Mouse (Mus musculus): ENCODE data around the gene Sdf4. TPM values are rescaled to one million over a fixed set of nuclear protein-coding genes. Genes with fewer than 3 reads are reported as not detected.

Sdf4 gene
- polyA plus RNA-seq, 1 experiment from 2014 or later: 163 TPM

- Histone ChIP-seq H3K9me3 (ENCODE audit: control insufficient read depth, low read depth, low read length) (no peaks in the 10 kb centered on the region), H3K27ac (ENCODE audit: low read length) (peak overlapping the region; percentile 94), H3K4me1 (ENCODE audit: control insufficient read depth, insufficient read depth, low read length) (peaks cover 15% of the 10 kb centered on the region), H3K9ac (replicated peaks; ENCODE audit: low read depth, low read length) (peak overlapping the region; percentile 37; the same call in 1 of the 2 replicates), H3K4me2 (replicated peaks; ENCODE audit: low read depth, low read length) (peak overlapping the region; percentile 64), H3K27me3 (ENCODE audit: control insufficient read depth, insufficient read depth, low read length) (0 out of 2 replicates have a peak, but pooled peaks cover 7% of the 10 kb centered on the region), H3K36me3 (ENCODE audit: control insufficient read depth, insufficient read depth, low read length) (peaks cover 4% of the 10 kb centered on the region; the same call in 1 of the 2 replicates), H3K4me3 (ENCODE audit: low read depth, low read length) (peak overlapping the region; percentile 46)
- peak; percentile 84 for ATAC-seq (ENCODE audit: insufficient number of reproducible peaks, insufficient read depth, low FRiP score, low read depth)
- under 1% methylated on average over 24 of the region's 24 CpGs for WGBS
These were observed 39.1 kb downstream of the Sdf4 start for GRCm38 (mm10) chr4:156031593-156032391.

- no peak overlapping the region for H3K4me3 ChIP-seq (ENCODE audit: low read depth, low read length)
- H3K27me3 ChIP-seq (ENCODE audit: control insufficient read depth, insufficient read depth, low read length): 0 out of 2 replicates have a peak, but pooled peaks cover 7% of the 10 kb centered on the region
- no peak for ATAC-seq (ENCODE audit: insufficient number of reproducible peaks, insufficient read depth, low FRiP score, low read depth)
- peaks cover 15% of the 10 kb centered on the region for H3K4me1 ChIP-seq (ENCODE audit: control insufficient read depth, insufficient read depth, low read length)
- H3K27ac ChIP-seq (ENCODE audit: low read length): peak overlapping the region; percentile 94; the same call in 1 of the 2 replicates
- peaks cover 3% of the 10 kb centered on the region; the same call in 1 of the 2 replicates for H3K36me3 ChIP-seq (ENCODE audit: control insufficient read depth, insufficient read depth, low read length)
- H3K9me3 ChIP-seq (ENCODE audit: control insufficient read depth, low read depth, low read length): no peaks in the 10 kb centered on the region
- no peak overlapping the region for H3K9ac ChIP-seq (replicated peaks; ENCODE audit: low read depth, low read length)
- H3K4me2 ChIP-seq (replicated peaks; ENCODE audit: low read depth, low read length): no peak overlapping the region
- WGBS: 78% methylated on average over 4 of the region's 4 CpGs
These were observed 40.2 kb downstream of the Sdf4 start for GRCm38 (mm10) chr4:156032856-156033255.

GRCm38 (mm10) chr4:156033476-156034119 is 40.9 kb downstream of the Sdf4 start:
- ATAC-seq (ENCODE audit: insufficient number of reproducible peaks, insufficient read depth, low FRiP score, low read depth): no peak
- Histone ChIP-seq H3K9ac (replicated peaks; ENCODE audit: low read depth, low read length) (no peak overlapping the region), H3K9me3 (ENCODE audit: control insufficient read depth, low read depth, low read length) (no peaks in the 10 kb centered on the region), H3K36me3 (ENCODE audit: control insufficient read depth, insufficient read depth, low read length) (no peaks in the 10 kb centered on the region), H3K4me3 (ENCODE audit: low read depth, low read length) (no peak overlapping the region), H3K4me2 (replicated peaks; ENCODE audit: low read depth, low read length) (no peak overlapping the region), H3K27ac (ENCODE audit: low read length) (no peak overlapping the region), H3K27me3 (ENCODE audit: control insufficient read depth, insufficient read depth, low read length) (0 out of 2 replicates have a peak, but pooled peaks cover 7% of the 10 kb centered on the region), H3K4me1 (ENCODE audit: control insufficient read depth, insufficient read depth, low read length) (peaks cover 15% of the 10 kb centered on the region)
- 48% methylated on average over 6 of the region's 6 CpGs for WGBS

- Histone ChIP-seq H3K27me3 (ENCODE audit: control insufficient read depth, insufficient read depth, low read length) (0 out of 2 replicates have a peak, but pooled peaks cover 7% of the 10 kb centered on the region), H3K9ac (replicated peaks; ENCODE audit: low read depth, low read length) (no peak overlapping the region), H3K4me1 (ENCODE audit: control insufficient read depth, insufficient read depth, low read length) (peaks cover 15% of the 10 kb centered on the region), H3K4me3 (ENCODE audit: low read depth, low read length) (0 out of 2 replicates have a peak overlapping the region, but pooled peaks have one; percentile 2), H3K4me2 (replicated peaks; ENCODE audit: low read depth, low read length) (no peak overlapping the region), H3K9me3 (ENCODE audit: control insufficient read depth, low read depth, low read length) (no peaks in the 10 kb centered on the region), H3K36me3 (ENCODE audit: control insufficient read depth, insufficient read depth, low read length) (no peaks in the 10 kb centered on the region), H3K27ac (ENCODE audit: low read length) (no peak overlapping the region)
- WGBS: 75% methylated on average over 4 of the region's 4 CpGs
- no peak for ATAC-seq (ENCODE audit: insufficient number of reproducible peaks, insufficient read depth, low FRiP score, low read depth)
These were observed 41.6 kb downstream of the Sdf4 start for GRCm38 (mm10) chr4:156034301-156034700.

- WGBS: 18% methylated on average over 25 of the region's 25 CpGs
- H3K4me3 ChIP-seq (ENCODE audit: low read depth, low read length): 0 out of 2 replicates have a peak overlapping the region, but pooled peaks have one; percentile 2
These were observed 42.2 kb downstream of the Sdf4 start for GRCm38 (mm10) chr4:156034901-156035300.

GRCm38 (mm10) chr4:156044754-156045153 is 52.1 kb downstream of the Sdf4 start:
- ATAC-seq (ENCODE audit: insufficient number of reproducible peaks, insufficient read depth, low FRiP score, low read depth): peak; percentile 53; the same call in 1 of the 2 replicates
- H3K9me3 ChIP-seq (ENCODE audit: control insufficient read depth, low read depth, low read length): no peaks in the 10 kb centered on the region
- H3K9ac ChIP-seq (replicated peaks; ENCODE audit: low read depth, low read length): no peak overlapping the region
- 49% methylated on average over 5 of the region's 5 CpGs for WGBS
- H3K4me2 ChIP-seq (replicated peaks; ENCODE audit: low read depth, low read length): no peak overlapping the region
- no peak overlapping the region for H3K4me3 ChIP-seq (ENCODE audit: low read depth, low read length)
- H3K36me3 ChIP-seq (ENCODE audit: control insufficient read depth, insufficient read depth, low read length): no peaks in the 10 kb centered on the region
- no peaks in the 10 kb centered on the region for H3K27me3 ChIP-seq (ENCODE audit: control insufficient read depth, insufficient read depth, low read length)
- no peaks in the 10 kb centered on the region for H3K4me1 ChIP-seq (ENCODE audit: control insufficient read depth, insufficient read depth, low read length)
- no peak overlapping the region for H3K27ac ChIP-seq (ENCODE audit: low read length)

More at GRCm38 (mm10) chr4:156034901-156035300, 42.2 kb downstream of the Sdf4 start:
- Histone ChIP-seq H3K27me3 (ENCODE audit: control insufficient read depth, insufficient read depth, low read length) (0 out of 2 replicates have a peak, but pooled peaks cover 7% of the 10 kb centered on the region), H3K9me3 (ENCODE audit: control insufficient read depth, low read depth, low read length) (no peaks in the 10 kb centered on the region), H3K4me2 (replicated peaks; ENCODE audit: low read depth, low read length) (no peak overlapping the region), H3K27ac (ENCODE audit: low read length) (no peak overlapping the region), H3K9ac (replicated peaks; ENCODE audit: low read depth, low read length) (no peak overlapping the region), H3K36me3 (ENCODE audit: control insufficient read depth, insufficient read depth, low read length) (no peaks in the 10 kb centered on the region), H3K4me1 (ENCODE audit: control insufficient read depth, insufficient read depth, low read length) (peaks cover 15% of the 10 kb centered on the region)
- ATAC-seq (ENCODE audit: insufficient number of reproducible peaks, insufficient read depth, low FRiP score, low read depth): no peak

- H3K36me3 ChIP-seq (ENCODE audit: control insufficient read depth, insufficient read depth, low read length): no peaks in the 10 kb centered on the region
- no peak overlapping the region for H3K9ac ChIP-seq (replicated peaks; ENCODE audit: low read depth, low read length)
- no peak overlapping the region for H3K4me2 ChIP-seq (replicated peaks; ENCODE audit: low read depth, low read length)
- H3K4me1 ChIP-seq (ENCODE audit: control insufficient read depth, insufficient read depth, low read length): no peaks in the 10 kb centered on the region
- no peak overlapping the region for H3K27ac ChIP-seq (ENCODE audit: low read length)
- H3K9me3 ChIP-seq (ENCODE audit: control insufficient read depth, low read depth, low read length): no peaks in the 10 kb centered on the region
- ATAC-seq (ENCODE audit: insufficient number of reproducible peaks, insufficient read depth, low FRiP score, low read depth): no peak
- H3K4me3 ChIP-seq (ENCODE audit: low read depth, low read length): no peak overlapping the region
- no peaks in the 10 kb centered on the region for H3K27me3 ChIP-seq (ENCODE audit: control insufficient read depth, insufficient read depth, low read length)
- WGBS: 67% methylated on average over 3 of the region's 3 CpGs
These were observed 57.1 kb downstream of the Sdf4 start for GRCm38 (mm10) chr4:156049779-156050178.

GRCm38 (mm10) chr4:156050391-156050980 is 57.8 kb downstream of the Sdf4 start:
- ATAC-seq (ENCODE audit: insufficient number of reproducible peaks, insufficient read depth, low FRiP score, low read depth): peak; percentile 77
- 56% methylated on average over 6 of the region's 6 CpGs for WGBS
- H3K4me3 ChIP-seq (ENCODE audit: low read depth, low read length): no peak overlapping the region
- H3K36me3 ChIP-seq (ENCODE audit: control insufficient read depth, insufficient read depth, low read length): no peaks in the 10 kb centered on the region
- no peaks in the 10 kb centered on the region for H3K4me1 ChIP-seq (ENCODE audit: control insufficient read depth, insufficient read depth, low read length)
- H3K4me2 ChIP-seq (replicated peaks; ENCODE audit: low read depth, low read length): no peak overlapping the region
- no peak overlapping the region for H3K9ac ChIP-seq (replicated peaks; ENCODE audit: low read depth, low read length)
- no peak overlapping the region for H3K27ac ChIP-seq (ENCODE audit: low read length)
- H3K9me3 ChIP-seq (ENCODE audit: control insufficient read depth, low read depth, low read length): no peaks in the 10 kb centered on the region
- H3K27me3 ChIP-seq (ENCODE audit: control insufficient read depth, insufficient read depth, low read length): no peaks in the 10 kb centered on the region
